Mouse (Mus musculus): ENCODE results near the gene Ptpdc1. TPM values are rescaled to one million over a fixed set of nuclear protein-coding genes. Genes with fewer than 3 reads are reported as not detected.

Gene Ptpdc1
- total and polyA plus RNA-seq, 3 experiments, result not detected

DNA sequence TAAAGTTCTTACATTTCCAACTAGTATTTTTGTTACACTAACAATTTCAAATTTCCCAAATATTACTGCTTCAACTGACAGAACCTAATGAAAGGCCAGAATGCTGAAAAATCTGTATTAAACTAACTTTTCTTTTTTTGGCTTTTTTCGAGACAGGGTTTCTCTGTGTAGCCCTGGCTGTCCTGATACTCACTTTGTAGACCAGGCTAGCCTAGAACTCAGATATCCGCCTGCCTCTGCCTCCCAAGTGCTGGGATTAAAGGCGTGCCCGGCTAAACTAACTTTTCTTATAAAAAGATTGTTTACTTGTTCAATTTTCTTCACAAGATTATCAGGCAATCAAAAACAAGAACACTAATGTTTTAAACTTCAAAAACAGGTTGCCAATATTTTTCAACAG lies 80.6 kb downstream of the Ptpdc1 start:
- H3K4me1 ChIP-seq (ENCODE audit: control insufficient read depth in 1 of 2, insufficient read depth in 2 of 2), result peaks cover 0 to 40% of the 10 kb centered on the region in 2 experiments; a peak in 2 of 4 replicates
- no peaks in the 10 kb centered on the region for H3K9me3 ChIP-seq (replicated peaks; ENCODE audit: low read length)
- no peak for DNase-seq (ENCODE audit: extremely low read depth)
- no peaks in the 10 kb centered on the region for H3K27me3 ChIP-seq (replicated peaks)
- H3K79me2 ChIP-seq (replicated peaks; ENCODE audit: control insufficient read depth, extremely low read depth, insufficient read depth, poor library complexity, severe bottlenecking), result peaks cover 43% of the 10 kb centered on the region
- dilution Hi-C loops (cut with MboI; ENCODE audit: extremely low pct_ligation_motif_present, extremely low pct_unique_long_range_greater_than_20kb, low sequenced_read_pairs), result no loop called here
- TF ChIP-seq MXI1 (IDR thresholded peaks at IDR 0.05; ENCODE audit: low read depth, low read length) (peak; percentile 25; the same call in 1 of the 2 replicates), ELF1 (IDR thresholded peaks at IDR 0.05; ENCODE audit: low read depth, low read length) (no peak)
- H3K36me3 ChIP-seq (replicated peaks in 1 of 2; ENCODE audit: control insufficient read depth in 1 of 2, insufficient read depth in 1 of 2, low read length in 1 of 2), result peaks cover 0 to 8% of the 10 kb centered on the region in 2 experiments
- in situ Hi-C loops (cut with MboI; ENCODE audit: low pct_ligation_motif_present, low pct_unique_long_range_greater_than_20kb, low sequenced_read_pairs), result loop anchor here (25.0 kb wide), 1 partner anchor 267 kb away; no protein-coding TSS in a partner anchor
- peak overlapping the region; percentile 73 for H3K9ac ChIP-seq (ENCODE audit: insufficient read depth, low read depth)
- H3K4me3 ChIP-seq (replicated peaks in 1 of 3; ENCODE audit: low read depth in 2 of 3, low read length in 2 of 3, poor library complexity in 1 of 3), result peak overlapping the region; percentile 80 to 92 (median 89)
- H3K4me2 ChIP-seq (ENCODE audit: insufficient read depth, low read depth, poor library complexity, severe bottlenecking), result peak overlapping the region; percentile 95
- H3K27ac ChIP-seq (ENCODE audit: insufficient read depth, low read depth), result no peak overlapping the region

DNA sequence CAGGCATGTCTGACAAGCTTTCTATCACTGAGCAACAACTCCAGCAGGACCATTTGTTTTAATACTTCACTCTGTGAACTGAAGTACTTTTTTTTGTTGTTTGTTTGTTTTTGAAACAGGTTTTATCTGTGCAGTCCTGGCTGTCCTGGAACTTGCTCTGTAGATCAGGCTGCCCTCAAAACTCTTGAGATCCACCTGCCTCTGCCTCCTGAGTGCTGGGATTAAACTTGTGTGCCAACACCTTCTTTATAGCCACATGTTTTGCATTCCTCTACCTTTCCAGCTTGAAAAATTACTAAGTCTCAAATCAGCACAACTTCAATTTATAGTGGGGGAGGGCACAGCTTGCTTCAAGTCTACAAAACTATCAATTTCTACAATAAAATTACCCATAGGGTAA lies 81.1 kb downstream of the Ptpdc1 start:
- Histone ChIP-seq H3K4me3 (replicated peaks in 1 of 3; ENCODE audit: low read depth in 2 of 3, low read length in 2 of 3, poor library complexity in 1 of 3) (peak overlapping the region in 2 of 3 experiments; percentile 2 to 89), H3K9ac (ENCODE audit: insufficient read depth, low read depth) (peak overlapping the region; percentile 73; the same call in 1 of the 2 replicates), H3K4me2 (ENCODE audit: insufficient read depth, low read depth, poor library complexity, severe bottlenecking) (peak overlapping the region; percentile 95), H3K9me3 (replicated peaks; ENCODE audit: low read length) (no peaks in the 10 kb centered on the region), H3K27ac (ENCODE audit: insufficient read depth, low read depth) (no peak overlapping the region), H3K4me1 (ENCODE audit: control insufficient read depth in 1 of 2, insufficient read depth in 2 of 2) (peaks cover 0 to 45% of the 10 kb centered on the region in 2 experiments; a peak in 2 of 4 replicates), H3K79me2 (replicated peaks; ENCODE audit: control insufficient read depth, extremely low read depth, insufficient read depth, poor library complexity, severe bottlenecking) (peaks cover 47% of the 10 kb centered on the region), H3K36me3 (replicated peaks in 1 of 2; ENCODE audit: control insufficient read depth in 1 of 2, insufficient read depth in 1 of 2, low read length in 1 of 2) (peaks cover 0 to 8% of the 10 kb centered on the region in 2 experiments), H3K27me3 (replicated peaks) (no peaks in the 10 kb centered on the region)
- dilution Hi-C loops (cut with MboI; ENCODE audit: extremely low pct_ligation_motif_present, extremely low pct_unique_long_range_greater_than_20kb, low sequenced_read_pairs), result no loop called here
- no peak for DNase-seq (ENCODE audit: extremely low read depth)
- in situ Hi-C loops (cut with MboI; ENCODE audit: low pct_ligation_motif_present, low pct_unique_long_range_greater_than_20kb, low sequenced_read_pairs), result loop anchor here (25.0 kb wide), 1 partner anchor 268 kb away; no protein-coding TSS in a partner anchor
- TF ChIP-seq RAD21 (IDR thresholded peaks at IDR 0.05; ENCODE audit: low read depth, low read length), result no peak
- TF ChIP-seq ZC3H11A (IDR thresholded peaks at IDR 0.05; ENCODE audit: low read depth, low read length), result no peak
- no peak for TF ChIP-seq JUND (conservative IDR thresholded peaks at IDR 0.05; ENCODE audit: low read depth, low read length)
- TF ChIP-seq HCFC1 (IDR thresholded peaks at IDR 0.05; ENCODE audit: low read depth, low read length), result no peak
- no peak for TF ChIP-seq RCOR1 (conservative IDR thresholded peaks at IDR 0.05; ENCODE audit: low read depth, low read length)
- TF ChIP-seq KAT2A (IDR thresholded peaks at IDR 0.05; ENCODE audit: insufficient replicate concordance, low read length), result no peak
- no peak for TF ChIP-seq MXI1 (IDR thresholded peaks at IDR 0.05; ENCODE audit: low read depth, low read length)
- no peak for TF ChIP-seq BHLHE40 (IDR thresholded peaks at IDR 0.05; ENCODE audit: low read depth, low read length)
- no peak for TF ChIP-seq GABPA (IDR thresholded peaks at IDR 0.05; ENCODE audit: insufficient replicate concordance, low read depth, low read length)
- TF ChIP-seq IRF4 (IDR thresholded peaks at IDR 0.05; ENCODE audit: low read depth, low read length), result no peak
- TF ChIP-seq ETS1 (conservative IDR thresholded peaks at IDR 0.05; ENCODE audit: low read depth, low read length), result no peak
- no peak for TF ChIP-seq TBP (conservative IDR thresholded peaks at IDR 0.05; ENCODE audit: low read depth, low read length)
- no peak for TF ChIP-seq MAFK (IDR thresholded peaks at IDR 0.05; ENCODE audit: insufficient replicate concordance, low read length)
- no peak for TF ChIP-seq ELF1 (IDR thresholded peaks at IDR 0.05; ENCODE audit: low read depth, low read length)
- TF ChIP-seq NRF1 (IDR thresholded peaks at IDR 0.05; ENCODE audit: low read depth, low read length), result no peak
- no peak for TF ChIP-seq MAX (IDR thresholded peaks at IDR 0.05; ENCODE audit: low read length)
